Mouse (Mus musculus) E14TG2a.4 (cell line): Measurements from ENCODE around the gene Rnf114.
A peak's percentile ranks its signal among the peaks of the same experiment; 100 is the strongest.

Source experiments
- H3K27me3 ChIP-seq: 2 replicates; pipeline ENCODE4 v1.6.1; 2014; ENCODE audit warnings: low read length, control low read depth; ENCODE audit not compliant: insufficient read depth
- H3K36me3 ChIP-seq: 2 replicates; pipeline ENCODE4 v1.6.1; 2014; ENCODE audit warnings: low read length, control low read depth; ENCODE audit not compliant: insufficient read depth
- H3K4me1 ChIP-seq: replicated peaks from 2 replicates; pipeline ENCODE4 v1.6.1; 2014; ENCODE audit warnings: low read depth, low read length, control low read depth
- H3K4me3 ChIP-seq: replicated peaks from 2 replicates; pipeline ENCODE4 v1.5.1; 2014; ENCODE audit warnings: mild to moderate bottlenecking, low read length
- H3K9me3 ChIP-seq: 2 replicates; pipeline ENCODE4 v1.6.1; 2014; ENCODE audit warnings: low read length, control low read depth
- CTCF ChIP-seq: conservative IDR thresholded peaks from 2 replicates; pipeline ENCODE4 v1.5.1; 2014; ENCODE audit warnings: low read length
- NANOG ChIP-seq: IDR thresholded peaks from 2 replicates; pipeline ENCODE4 v1.6.1; 2014; ENCODE audit warnings: borderline replicate concordance, low read length, mixed read lengths
- POU5F1 ChIP-seq: IDR thresholded peaks from 2 replicates; pipeline ENCODE4 v1.6.1; 2014; ENCODE audit warnings: low read length, borderline replicate concordance

The Rnf114 gene

DNA sequence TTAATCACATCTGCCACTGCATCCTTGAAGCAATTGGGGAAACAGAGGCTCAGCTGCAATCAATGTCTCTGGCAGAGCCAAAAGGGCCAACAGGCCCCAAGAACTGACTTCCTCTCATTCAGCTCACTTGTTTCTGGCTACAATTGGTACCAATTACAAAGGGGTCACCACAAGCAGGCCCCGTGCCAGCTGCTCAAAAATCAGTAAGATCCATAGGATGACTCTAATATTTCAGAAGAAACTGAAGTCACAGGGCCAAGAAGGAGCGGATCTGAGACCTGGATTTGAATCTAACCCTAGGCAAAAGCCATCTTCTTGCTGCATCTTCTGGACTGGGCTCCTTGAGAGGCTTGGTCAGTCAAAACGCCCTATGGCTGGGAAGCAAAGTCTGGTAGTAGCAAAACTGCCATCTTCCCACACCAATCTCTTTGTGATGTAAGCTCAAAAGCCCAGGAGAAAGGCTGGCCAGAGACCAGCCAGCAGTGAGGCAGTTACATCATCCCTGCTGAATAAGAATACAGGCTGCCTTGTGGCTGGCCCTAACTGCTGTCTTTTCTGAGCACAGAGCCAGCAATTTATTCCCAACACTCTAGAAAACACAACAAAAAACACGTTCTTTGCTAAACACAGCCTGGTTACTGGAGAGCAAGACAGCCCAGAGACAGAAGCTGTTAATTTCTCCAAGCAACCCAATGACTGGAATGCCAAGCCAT, 1.5 kb upstream of the Rnf114 start:
- H3K4me1 ChIP-seq = peaks cover 68% of the 10 kb centered on the region
- peak overlapping the region; percentile 99 for H3K4me3 ChIP-seq
- TF ChIP-seq POU5F1 (no peak), CTCF (no peak), NANOG (no peak)
- no peaks in the 10 kb centered on the region for H3K27me3 ChIP-seq
- H3K36me3 ChIP-seq = peaks cover 40% of the 10 kb centered on the region
- H3K9me3 ChIP-seq = no peaks in the 10 kb centered on the region

GRCm38 (mm10) chr2:167492713-167493636, 530 bp downstream of the Rnf114 start, which contains the start of gene Spata2:
TSS of gene Spata2 (minus strand) at chr2:167492887.
- Histone ChIP-seq H3K4me3 (peak within 1 kb of the TSS; percentile 99), H3K4me1 (peaks cover 64% of the 10 kb centered on the region), H3K27me3 (no peaks in the 10 kb centered on the region), H3K36me3 (peaks cover 26% of the 10 kb centered on the region), H3K9me3 (no peaks in the 10 kb centered on the region)
- TF ChIP-seq CTCF = no peak
- TF ChIP-seq NANOG = no peak
- TF ChIP-seq POU5F1 = no peak

DNA sequence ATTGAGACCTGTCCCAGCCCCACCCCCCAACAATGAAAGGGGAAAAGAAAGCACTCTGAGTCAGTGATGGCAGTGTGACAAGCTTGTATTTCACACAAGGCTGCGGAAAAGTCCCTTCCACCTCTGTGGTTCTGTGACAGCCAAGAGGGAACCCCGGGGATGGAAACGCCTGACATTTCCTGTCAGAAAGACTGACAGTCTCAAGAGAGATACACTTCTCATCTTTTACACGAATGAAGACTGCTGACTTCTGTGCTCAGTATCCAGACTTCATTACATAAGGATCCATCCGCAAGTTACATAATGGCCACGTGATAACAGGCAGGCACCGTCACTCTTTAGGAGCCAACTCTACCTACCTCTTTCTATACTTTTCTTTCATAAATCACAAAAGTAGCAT, 4.0 kb downstream of the Rnf114 start:
- Histone ChIP-seq H3K27me3 (no peaks in the 10 kb centered on the region), H3K4me3 (no peak overlapping the region), H3K36me3 (peaks cover 17% of the 10 kb centered on the region), H3K4me1 (peaks cover 33% of the 10 kb centered on the region), H3K9me3 (no peaks in the 10 kb centered on the region)
- TF ChIP-seq NANOG = no peak
- no peak for TF ChIP-seq POU5F1
- TF ChIP-seq CTCF = no peak

GRCm38 (mm10) chr2:167497272-167497671, 4.8 kb downstream of the Rnf114 start:
- H3K36me3 ChIP-seq = peaks cover 17% of the 10 kb centered on the region
- H3K4me3 ChIP-seq = no peak overlapping the region
- peaks cover 29% of the 10 kb centered on the region for H3K4me1 ChIP-seq
- TF ChIP-seq POU5F1 = no peak
- peak; percentile 74 for TF ChIP-seq CTCF
- TF ChIP-seq NANOG = no peak
- H3K9me3 ChIP-seq = no peaks in the 10 kb centered on the region
- H3K27me3 ChIP-seq = no peaks in the 10 kb centered on the region

DNA sequence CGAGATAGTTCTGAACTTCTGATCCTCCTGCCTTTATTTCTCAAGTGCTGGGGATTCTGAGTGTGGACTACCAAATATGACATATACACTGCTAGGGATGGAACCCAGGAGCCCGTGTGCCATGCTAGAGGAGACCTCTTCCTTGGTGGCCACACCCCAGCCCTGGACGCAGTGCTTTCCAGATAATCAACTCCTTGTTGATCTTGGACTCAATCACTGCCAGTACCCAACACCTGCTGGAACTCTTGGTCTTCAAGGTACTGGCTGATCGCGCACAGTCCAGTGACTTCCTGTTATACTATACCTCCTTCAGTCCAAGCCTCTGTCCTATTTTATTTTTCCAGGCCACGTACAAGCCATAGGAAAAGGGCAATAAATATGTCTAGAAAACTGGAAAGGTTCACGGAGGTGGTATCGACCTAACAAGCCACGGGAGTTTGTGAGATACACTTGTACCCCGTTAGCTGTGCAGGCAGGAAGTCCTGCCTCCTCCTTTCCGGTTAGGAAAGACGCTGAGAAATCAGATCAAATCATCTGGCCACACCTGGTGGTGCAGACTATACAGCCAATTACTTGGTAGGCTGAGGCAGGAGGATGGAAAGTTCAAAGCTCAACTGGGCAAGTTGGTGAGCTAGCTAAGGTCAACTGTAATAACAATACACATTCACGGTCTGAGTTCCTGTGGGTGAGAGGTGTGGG, 10.3 kb downstream of the Rnf114 start:
- H3K4me1 ChIP-seq = peaks cover 48% of the 10 kb centered on the region
- peak overlapping the region; percentile 96 for H3K4me3 ChIP-seq
- no peaks in the 10 kb centered on the region for H3K9me3 ChIP-seq
- H3K27me3 ChIP-seq = no peaks in the 10 kb centered on the region
- peaks cover 35% of the 10 kb centered on the region for H3K36me3 ChIP-seq
- TF ChIP-seq CTCF (no peak), POU5F1 (no peak), NANOG (no peak)

- peaks cover 42% of the 10 kb centered on the region for H3K36me3 ChIP-seq
- H3K4me1 ChIP-seq = peaks cover 52% of the 10 kb centered on the region
- no peaks in the 10 kb centered on the region for H3K27me3 ChIP-seq
- no peaks in the 10 kb centered on the region for H3K9me3 ChIP-seq
- TF ChIP-seq NANOG (no peak), CTCF (no peak), POU5F1 (no peak)
- peak overlapping the region; percentile 96 for H3K4me3 ChIP-seq
Measured at GRCm38 (mm10) chr2:167503253-167503895, 10.9 kb downstream of the Rnf114 start.

DNA sequence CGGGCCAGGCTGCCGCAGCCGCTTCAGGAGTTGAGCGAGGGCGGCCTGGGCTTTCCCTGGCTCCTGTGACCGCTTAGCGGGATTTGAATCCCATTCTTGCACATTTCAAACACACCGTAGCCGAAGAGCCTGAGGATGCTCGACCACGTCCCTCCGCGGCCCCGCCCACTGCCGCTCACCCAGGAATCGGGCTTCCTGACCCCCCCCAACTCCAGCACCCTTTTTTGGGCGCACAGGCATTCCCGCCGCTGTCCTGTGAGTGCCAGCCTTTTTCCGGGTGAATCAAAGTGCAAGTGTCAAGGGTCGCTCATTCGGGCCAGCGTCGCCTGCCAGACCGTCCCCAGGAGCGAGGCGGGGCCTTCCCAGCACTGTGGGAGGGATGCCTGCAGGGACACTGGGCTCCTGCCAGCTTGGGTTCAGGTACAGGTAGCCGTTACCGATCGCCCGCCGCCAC, 11.5 kb downstream of the Rnf114 start:
- no peaks in the 10 kb centered on the region for H3K27me3 ChIP-seq
- H3K4me3 ChIP-seq = peak overlapping the region; percentile 96
- no peaks in the 10 kb centered on the region for H3K9me3 ChIP-seq
- no peak for TF ChIP-seq POU5F1
- TF ChIP-seq NANOG = no peak
- no peak for TF ChIP-seq CTCF
- peaks cover 55% of the 10 kb centered on the region for H3K4me1 ChIP-seq
- peaks cover 47% of the 10 kb centered on the region for H3K36me3 ChIP-seq
